Mouse (Mus musculus): ENCODE results near the gene Arhgap24.

Arhgap24 gene

DNA sequence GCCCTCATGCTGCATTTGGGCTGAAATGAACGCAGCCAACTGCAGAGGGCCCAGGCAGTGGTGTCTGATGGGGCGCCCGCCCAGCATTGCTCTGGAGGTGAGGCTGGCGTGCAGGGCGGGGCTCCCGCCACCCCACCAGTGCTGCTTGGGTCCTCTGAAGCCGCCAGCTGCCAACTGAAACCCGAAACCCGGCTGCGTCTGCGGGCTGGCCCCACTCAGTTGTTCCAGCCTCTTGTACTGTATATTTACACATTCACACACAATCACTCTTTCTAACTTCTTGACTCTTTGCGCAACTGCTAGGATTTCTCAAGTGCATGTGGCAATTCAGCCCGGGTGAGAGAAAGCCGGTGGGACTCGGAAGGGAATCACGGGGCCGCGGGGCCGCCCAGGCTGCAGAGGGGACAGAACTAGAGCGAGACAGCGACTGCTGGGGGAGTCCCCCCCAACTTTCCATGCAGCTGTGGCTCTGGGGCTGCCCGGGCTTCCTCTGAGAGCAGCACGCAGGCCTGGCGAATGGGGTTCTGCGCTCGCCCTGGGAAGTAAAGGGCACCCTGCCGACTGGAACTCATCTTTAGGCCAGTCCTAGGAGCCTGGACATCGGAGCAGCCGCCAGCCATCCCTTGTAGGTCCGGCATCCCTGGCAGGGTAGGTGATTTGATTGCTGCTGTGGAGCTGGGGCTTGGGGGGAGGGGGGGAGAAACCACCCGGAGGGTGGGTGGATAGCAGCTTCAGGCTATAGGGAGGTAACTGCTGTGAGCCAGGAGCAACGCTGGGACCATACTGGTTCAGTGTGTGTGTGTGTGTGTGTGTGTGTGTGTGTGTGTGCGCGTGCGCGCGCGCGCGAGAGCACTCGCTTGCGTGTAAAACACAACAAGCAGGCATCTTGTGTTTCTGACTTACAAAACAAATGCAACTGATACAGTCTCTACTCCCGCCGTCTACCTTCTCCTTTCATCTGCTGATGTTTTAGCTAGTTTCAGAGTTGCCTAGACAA, at the start of gene Arhgap24:
TSS of gene Arhgap24 (plus strand) at position 177 of the 997 bp plus-strand sequence.
- peak; percentile 79 for DNase-seq (ENCODE audit: low spot score)

DNA sequence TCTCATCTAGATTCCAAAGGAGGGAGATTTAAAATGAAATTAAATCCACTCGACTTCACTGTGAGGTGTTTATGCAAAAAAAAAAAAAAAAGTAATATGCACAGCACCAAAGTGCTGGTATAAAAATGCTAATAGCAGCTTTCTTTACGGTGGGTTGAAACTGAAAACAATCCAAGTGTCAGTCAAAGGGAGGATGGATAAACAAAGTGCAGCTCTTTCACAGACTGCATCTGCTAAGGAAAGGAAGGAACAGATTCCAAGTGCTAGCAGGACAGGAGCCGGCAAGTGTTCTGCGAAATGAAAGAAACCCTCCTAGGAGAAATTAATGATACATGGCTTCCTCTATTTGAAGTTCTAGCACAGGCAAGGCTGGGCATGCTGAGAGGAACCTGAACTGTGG, 47.0 kb upstream of the Arhgap24 start:
- DNase-seq (ENCODE audit: low spot score), result no peak

DNA sequence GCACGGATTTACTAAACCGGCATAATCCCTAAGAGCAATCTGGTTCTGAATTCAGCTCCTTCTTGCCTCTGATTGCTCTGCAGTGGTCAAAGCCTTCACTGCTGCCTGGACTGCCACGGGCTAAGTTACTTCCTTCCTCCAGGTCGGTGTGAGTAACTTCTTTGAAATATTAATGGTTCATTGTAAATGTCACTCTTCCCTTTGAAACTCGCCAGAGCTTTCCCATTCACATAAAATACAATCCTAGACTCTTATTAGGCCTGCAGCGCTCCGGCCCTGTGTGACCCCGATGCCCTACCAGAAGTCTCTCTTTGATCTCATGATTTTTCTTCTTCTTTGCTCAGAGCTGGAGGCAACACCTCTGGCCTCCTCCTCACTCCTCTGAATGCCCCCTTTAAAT, 44.6 kb upstream of the Arhgap24 start:
- peak; percentile 17 for DNase-seq (ENCODE audit: low spot score)

DNA sequence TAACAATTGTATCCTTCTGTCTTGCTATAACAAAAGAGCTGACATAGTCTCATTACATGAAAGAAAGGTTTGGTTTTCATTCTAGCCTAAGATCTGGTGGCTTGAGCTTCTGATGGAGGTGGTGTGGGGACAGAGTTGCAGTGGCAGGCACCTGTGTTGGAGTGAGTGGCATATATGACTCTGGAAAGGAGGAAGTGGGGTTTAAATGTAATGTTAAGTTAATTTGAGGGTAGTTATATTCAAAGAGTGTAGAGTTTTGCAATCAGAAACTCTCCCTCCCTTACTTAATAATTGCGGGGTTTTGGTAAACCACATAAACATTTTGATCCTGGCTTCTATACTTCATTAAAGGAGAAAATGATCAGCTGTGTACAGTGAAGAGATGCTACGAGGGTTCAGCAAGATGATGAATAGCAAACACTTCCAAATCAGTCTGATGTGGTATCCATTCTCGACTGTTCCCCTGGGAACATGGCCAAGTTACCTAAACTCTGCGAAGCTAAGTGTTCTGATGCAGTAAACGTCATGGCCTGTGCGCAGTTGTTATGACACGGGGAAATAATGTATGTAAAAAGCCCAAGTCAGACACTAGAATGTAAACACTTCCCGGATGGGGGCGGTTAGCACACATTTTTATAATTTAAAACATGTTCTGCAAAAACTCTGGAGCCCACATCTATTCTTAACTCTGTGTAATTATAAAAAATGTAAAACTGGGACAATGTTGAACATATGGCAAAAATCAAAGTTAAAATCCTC, 41.9 kb upstream of the Arhgap24 start:
- no peak for DNase-seq (ENCODE audit: low spot score)

DNA sequence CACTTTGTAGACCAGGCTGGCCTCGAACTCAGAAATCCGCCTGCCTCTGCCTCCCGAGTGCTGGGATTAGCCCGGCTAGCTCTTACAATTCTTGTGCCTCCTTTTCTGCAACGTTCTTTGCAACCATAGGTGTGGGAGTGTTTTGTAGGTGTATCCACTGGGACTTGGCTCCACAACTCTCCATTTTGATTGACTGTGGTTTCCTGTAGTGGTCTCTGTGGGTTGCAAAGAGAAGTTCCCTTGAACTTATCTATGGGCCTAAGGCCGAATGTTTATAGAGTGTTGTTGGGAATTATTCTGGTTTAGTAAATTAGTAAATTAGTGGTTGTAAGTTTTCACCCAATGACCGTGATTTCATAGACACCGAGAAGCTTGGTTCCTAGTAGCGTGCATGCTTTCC, 33.8 kb upstream of the Arhgap24 start:
- DNase-seq (ENCODE audit: low spot score), result no peak

- DNase-seq (ENCODE audit: low spot score), result no peak
These were observed 30.3 kb upstream of the Arhgap24 start for GRCm38 (mm10) chr5:102450897-102451296.

- no peak for DNase-seq (ENCODE audit: low spot score)
These were observed 29.0 kb upstream of the Arhgap24 start for GRCm38 (mm10) chr5:102452079-102452797.

GRCm38 (mm10) chr5:102453324-102453723, 27.9 kb upstream of the Arhgap24 start:
- no peak for DNase-seq (ENCODE audit: low spot score)

DNA sequence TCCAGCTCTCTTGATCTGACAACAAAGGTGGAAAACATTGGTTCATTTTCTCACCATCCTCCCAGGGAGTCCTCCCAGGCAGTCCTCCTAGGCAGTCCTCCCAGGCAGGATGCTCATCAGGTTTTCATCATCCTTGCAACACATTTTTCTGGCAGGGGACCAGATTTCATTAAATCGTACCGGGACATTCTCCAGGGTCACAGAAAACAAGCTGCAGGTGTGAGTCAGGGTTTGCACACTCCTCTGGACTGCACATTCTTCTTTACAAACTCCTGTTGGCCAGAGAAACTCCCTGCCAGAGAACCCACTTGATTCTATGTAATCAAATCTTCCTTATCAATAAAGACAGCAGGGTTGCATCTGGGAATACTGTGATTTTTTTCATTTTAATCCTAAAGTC, 25.9 kb upstream of the Arhgap24 start:
- no peak for DNase-seq (ENCODE audit: low spot score)

DNA sequence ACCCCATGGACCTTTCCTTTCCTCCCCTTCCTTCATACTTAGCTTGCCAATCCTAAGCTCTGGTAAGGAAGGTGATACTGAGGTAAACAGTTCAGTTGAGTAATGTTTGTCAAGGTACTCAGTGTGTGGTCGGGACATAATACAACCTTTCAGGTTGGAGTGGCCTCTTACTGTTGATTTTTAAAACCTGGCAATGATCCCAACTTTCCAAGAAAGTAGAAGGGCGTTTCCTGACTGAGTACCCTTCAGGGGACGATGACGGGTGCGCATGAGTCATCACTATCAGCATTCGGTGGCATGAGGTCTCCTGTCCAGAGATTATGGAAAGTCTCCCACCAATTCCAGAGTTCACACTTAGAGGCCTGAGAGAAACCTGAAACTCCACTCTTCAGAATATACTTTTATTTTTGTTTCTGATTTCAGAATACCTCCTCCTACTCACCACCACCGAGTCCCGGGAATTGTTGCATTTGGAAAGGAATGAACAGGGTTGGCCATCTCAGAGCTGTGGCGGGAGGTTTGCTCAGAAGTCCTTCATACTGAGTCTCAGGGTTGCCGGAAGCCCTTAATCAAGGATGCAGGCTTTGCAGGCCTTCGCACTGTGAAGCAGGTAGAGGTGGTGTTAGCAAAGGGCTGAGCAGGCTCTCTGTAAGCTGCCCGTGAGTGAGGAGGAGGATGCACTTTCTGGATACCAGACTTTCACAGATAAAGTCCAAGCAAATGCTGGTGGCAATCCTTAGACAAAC, 20.6 kb upstream of the Arhgap24 start:
- DNase-seq (ENCODE audit: low spot score), result no peak

GRCm38 (mm10) chr5:102462948-102463347, 18.2 kb upstream of the Arhgap24 start:
- DNase-seq (ENCODE audit: low spot score), result no peak

GRCm38 (mm10) chr5:102465372-102465771, 15.8 kb upstream of the Arhgap24 start:
- no peak for DNase-seq (ENCODE audit: low spot score)

DNA sequence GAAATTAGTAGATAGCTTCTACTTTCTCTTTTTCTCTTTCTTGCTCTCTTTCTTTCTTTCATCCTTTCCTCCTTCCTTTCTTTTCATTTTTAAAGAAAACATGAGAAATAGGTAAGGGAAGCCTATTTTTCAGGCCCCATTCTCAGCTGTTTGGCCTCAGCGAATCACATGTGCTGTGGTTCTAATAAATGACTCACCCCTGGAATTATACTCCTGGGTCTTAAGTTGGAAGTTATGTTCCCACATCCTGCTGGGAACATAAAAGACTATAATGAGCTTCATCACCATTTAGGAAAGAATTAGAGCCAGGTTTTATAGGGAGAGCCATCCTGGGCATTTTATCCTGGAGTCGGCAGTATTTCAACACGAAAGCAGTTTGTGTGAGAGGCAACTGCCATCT, 12.9 kb upstream of the Arhgap24 start:
- DNase-seq (ENCODE audit: low spot score), result no peak

DNA sequence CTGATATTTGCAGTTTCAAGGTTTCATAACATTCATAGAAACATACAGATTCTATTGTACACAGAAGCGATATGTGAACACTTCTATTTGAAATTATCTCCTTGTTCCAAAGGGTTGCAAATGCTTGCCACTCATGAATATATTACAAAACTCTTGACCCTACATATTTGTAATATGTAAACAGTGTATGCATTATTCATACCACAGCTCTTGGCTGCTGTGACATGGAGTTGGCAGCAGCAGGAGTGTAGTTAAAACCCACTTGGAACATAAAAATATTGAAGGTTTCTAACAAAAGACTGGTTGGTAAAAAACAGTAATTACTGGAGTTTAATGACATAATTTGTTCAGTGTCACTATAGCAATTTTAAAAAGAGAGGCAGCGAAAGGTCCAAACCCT, 10.9 kb upstream of the Arhgap24 start:
- no peak for DNase-seq (ENCODE audit: low spot score)

DNA sequence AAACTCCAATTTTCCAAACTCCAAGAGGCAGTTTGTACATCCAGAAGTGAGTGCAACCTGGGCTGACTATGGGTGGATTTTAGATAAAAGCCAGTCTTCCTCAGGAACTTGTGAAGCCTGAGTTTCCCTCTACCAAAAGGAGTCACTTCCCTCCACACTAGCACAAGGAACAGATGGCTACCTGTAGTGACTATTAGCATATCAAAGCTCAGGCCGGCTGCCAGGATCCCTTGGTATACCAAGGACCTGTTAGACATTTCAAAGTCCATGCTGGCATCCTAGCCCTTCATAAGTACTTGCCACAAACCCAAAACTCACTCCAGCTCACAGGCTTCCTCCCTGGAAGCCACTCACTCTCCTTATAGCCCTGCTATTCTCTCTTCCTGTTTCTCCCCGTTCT, 3.1 kb upstream of the Arhgap24 start:
- DNase-seq (ENCODE audit: low spot score), result no peak

DNA sequence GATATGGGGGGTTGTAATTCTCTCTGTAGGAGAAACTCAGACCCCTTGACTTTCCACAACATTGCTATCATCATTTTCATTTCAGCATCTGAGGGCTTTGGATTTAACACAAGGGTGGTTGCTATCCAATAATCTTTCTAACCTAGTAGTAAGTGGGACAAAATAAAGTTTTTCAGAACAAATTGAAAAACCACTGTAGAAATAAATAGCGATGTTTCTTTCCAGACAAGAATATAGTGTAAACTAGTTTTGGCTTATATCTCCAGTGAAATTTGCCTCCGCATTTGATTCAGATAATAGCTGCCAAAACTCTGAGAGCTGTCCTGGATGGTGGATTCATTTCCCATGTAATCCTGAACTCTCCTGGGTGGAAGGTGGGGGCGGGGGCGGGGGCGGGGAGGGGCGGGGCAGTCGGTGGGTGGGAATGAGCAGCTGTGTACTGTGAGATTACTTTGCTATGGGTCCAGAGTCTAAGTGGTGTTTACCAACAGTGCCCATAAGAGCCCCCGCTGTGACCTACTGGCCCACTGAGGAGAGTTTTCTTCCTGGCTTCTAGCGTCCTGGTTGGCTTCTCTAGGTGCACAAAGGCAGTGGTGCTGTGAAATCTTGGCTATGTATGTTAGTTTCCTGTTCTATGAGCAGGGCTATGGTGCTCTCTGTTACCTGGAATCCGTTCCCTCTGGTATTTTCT, 2.2 kb downstream of the Arhgap24 start:
- no peak for DNase-seq (ENCODE audit: low spot score)

GRCm38 (mm10) chr5:102491554-102491953, 10.4 kb downstream of the Arhgap24 start:
- no peak for DNase-seq (ENCODE audit: low spot score)

DNA sequence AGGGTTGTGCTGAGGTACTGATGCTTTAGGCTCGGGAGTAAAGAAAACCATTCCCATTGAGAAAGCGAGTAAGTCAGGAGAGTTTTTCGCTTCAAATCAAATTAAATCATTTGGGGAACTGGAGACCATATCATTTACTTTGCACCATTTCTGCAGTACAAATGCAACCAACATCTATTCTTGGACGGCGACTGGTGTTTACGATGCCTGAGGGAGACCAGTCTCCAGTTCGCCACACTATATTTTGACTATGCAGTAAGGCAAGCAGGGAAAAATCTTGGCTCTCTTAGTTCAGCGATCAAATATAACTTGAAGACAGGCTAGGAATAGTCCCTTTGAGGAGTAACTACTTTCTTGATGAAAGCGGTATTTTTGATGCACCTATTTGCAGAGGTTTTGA, 11.0 kb downstream of the Arhgap24 start:
- DNase-seq (ENCODE audit: low spot score), result no peak

DNA sequence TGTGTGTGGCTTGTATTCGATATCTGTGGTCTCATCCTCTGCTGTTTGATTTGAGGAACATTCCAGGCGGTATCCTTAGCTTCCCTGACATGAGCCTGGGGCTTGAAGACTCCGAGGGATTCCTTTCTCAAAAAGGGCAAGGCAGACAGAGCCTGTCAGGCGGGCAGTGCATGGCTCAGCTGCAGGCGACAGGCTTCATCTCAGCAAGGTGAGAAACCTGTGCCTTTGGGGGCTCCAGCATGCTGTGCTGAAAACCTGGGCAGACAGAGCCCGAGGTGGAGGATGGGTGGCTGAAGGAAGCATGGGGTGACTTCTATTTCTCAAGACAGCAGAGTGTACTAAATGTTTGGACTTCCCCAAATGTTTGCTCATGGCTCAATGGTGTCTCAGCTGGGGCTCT, 13.6 kb downstream of the Arhgap24 start:
- no peak for DNase-seq (ENCODE audit: low spot score)

GRCm38 (mm10) chr5:102497205-102497604, 16.0 kb downstream of the Arhgap24 start:
- no peak for DNase-seq (ENCODE audit: low spot score)

DNA sequence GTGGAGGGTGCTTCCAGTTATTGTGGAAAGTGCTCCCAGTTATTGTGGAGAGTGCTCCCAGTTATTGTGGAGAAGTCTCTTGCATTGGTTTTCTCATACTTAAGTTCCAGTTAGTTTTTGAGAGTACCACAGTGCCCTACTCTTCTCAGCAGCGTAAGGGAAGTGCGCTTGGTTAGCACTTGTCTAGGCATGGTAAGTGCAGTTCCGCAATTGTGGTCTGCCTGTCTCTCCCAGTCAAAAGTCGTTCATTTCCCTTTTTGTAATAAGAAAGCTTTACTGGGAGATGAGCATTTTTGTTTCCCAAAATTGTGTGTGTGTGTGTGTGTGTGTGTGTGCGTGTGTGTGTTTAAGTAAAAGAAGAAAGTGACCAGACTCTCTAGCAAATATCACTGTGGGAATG, 17.6 kb downstream of the Arhgap24 start:
- no peak for DNase-seq (ENCODE audit: low spot score)
